Mouse (Mus musculus): ENCODE results near the gene Abcb8.
A peak's percentile ranks its signal among the peaks of the same experiment; 100 is the strongest.

The Abcb8 gene

GRCm38 (mm10) chr5:24425421-24426036 is 32.1 kb downstream of the Abcb8 start:
- peak; percentile 53 for DNase-seq (ENCODE audit: low read depth, low spot score)

- DNase-seq (ENCODE audit: low read depth, low spot score): no peak
These were observed 32.6 kb downstream of the Abcb8 start for GRCm38 (mm10) chr5:24426037-24426432.

- DNase-seq (ENCODE audit: low read depth, low spot score): no peak
These were observed 33.3 kb downstream of the Abcb8 start for GRCm38 (mm10) chr5:24426556-24427284.

GRCm38 (mm10) chr5:24427285-24427633 is 33.8 kb downstream of the Abcb8 start:
- no peak for DNase-seq (ENCODE audit: low read depth, low spot score)

GRCm38 (mm10) chr5:24427981-24428402 is 34.5 kb downstream of the Abcb8 start:
- DNase-seq (ENCODE audit: low read depth, low spot score): peak; percentile 47

GRCm38 (mm10) chr5:24428596-24428995 is 35.1 kb downstream of the Abcb8 start:
- DNase-seq (ENCODE audit: low read depth, low spot score): no peak

GRCm38 (mm10) chr5:24433993-24434392 is 40.5 kb downstream of the Abcb8 start:
- no peak for DNase-seq (ENCODE audit: low read depth, low spot score)

- no peak for DNase-seq (ENCODE audit: low read depth, low spot score)
These were observed 47.7 kb downstream of the Abcb8 start for GRCm38 (mm10) chr5:24441187-24441586.

- DNase-seq (ENCODE audit: low read depth, low spot score): no peak
These were observed 48.6 kb downstream of the Abcb8 start for GRCm38 (mm10) chr5:24442029-24442428.

- DNase-seq (ENCODE audit: low read depth, low spot score): no peak
These were observed 49.7 kb downstream of the Abcb8 start for GRCm38 (mm10) chr5:24443204-24443603.

GRCm38 (mm10) chr5:24443927-24444326 is 50.5 kb downstream of the Abcb8 start:
- DNase-seq (ENCODE audit: low read depth, low spot score): no peak

- peak; percentile 92 for DNase-seq (ENCODE audit: low read depth, low spot score)
These were observed 51.4 kb downstream of the Abcb8 start, which contains the start of gene Fastk for GRCm38 (mm10) chr5:24444746-24445427. Gene Fastk (minus strand): TSS chr5:24445287.

GRCm38 (mm10) chr5:24445428-24446080 is 52.1 kb downstream of the Abcb8 start:
- no peak for DNase-seq (ENCODE audit: low read depth, low spot score)

GRCm38 (mm10) chr5:24446630-24447029 is 53.2 kb downstream of the Abcb8 start:
- DNase-seq (ENCODE audit: low read depth, low spot score): no peak

GRCm38 (mm10) chr5:24447624-24448298 is 54.3 kb downstream of the Abcb8 start, which contains the start of gene Tmub1:
Gene Tmub1 (minus strand): TSS chr5:24447854.
- peak; percentile 87 for DNase-seq (ENCODE audit: low read depth, low spot score)

- peak; percentile 91 for DNase-seq (ENCODE audit: low read depth, low spot score)
These were observed 58.0 kb downstream of the Abcb8 start for GRCm38 (mm10) chr5:24451264-24452029.

- peak; percentile 42 for DNase-seq (ENCODE audit: low read depth, low spot score)
These were observed 58.7 kb downstream of the Abcb8 start, which contains the start of gene Agap3 for GRCm38 (mm10) chr5:24452030-24452690. Gene Agap3 (plus strand): TSS chr5:24452177.

GRCm38 (mm10) chr5:24452691-24453233 is 59.3 kb downstream of the Abcb8 start:
- peak; percentile 30 for DNase-seq (ENCODE audit: low read depth, low spot score)

- DNase-seq (ENCODE audit: low read depth, low spot score): peak; percentile 44
These were observed 60.0 kb downstream of the Abcb8 start for GRCm38 (mm10) chr5:24453283-24453984.
